Mouse (Mus musculus) stomach, postnatal 0 days (tissue): ENCODE measurements around the gene 4930438A08Rik. TPM values are rescaled to one million over a fixed set of nuclear protein-coding genes. Genes with fewer than 3 reads are reported as not detected.

ENCODE experiments used
- ATAC-seq: fragments of 200-750 bp; cut with Nextera tagmentation; 2 replicates; pipeline ENCODE4 v1.8.0; 2017; ENCODE audit not compliant: low FRiP score, low TSS enrichment
- DNase-seq: peaks from one replicate; pipeline ENCODE4 v3.0.0-alpha.2; 2016; ENCODE audit warnings: low spot score
- H3K27ac ChIP-seq: fragments of 300-500 bp; sonication (generic); replicated peaks from 2 replicates; pipeline ENCODE4 v1.5.1; 2014; ENCODE audit warnings: mild to moderate bottlenecking, control low read depth
- H3K27me3 ChIP-seq: fragments of 300-500 bp; sonication (generic); 2 replicates; pipeline ENCODE4 v1.6.1; 2014; ENCODE audit warnings: low read length; ENCODE audit not compliant: control insufficient read depth, insufficient read depth
- H3K36me3 ChIP-seq: fragments of 300-500 bp; sonication (generic); 2 replicates; pipeline ENCODE4 v1.6.1; 2014; ENCODE audit warnings: low read length, mixed read lengths; ENCODE audit not compliant: control insufficient read depth, insufficient read depth
- H3K4me1 ChIP-seq: fragments of 300-500 bp; sonication (generic); replicated peaks from 2 replicates; pipeline ENCODE4 v1.6.1; 2014; ENCODE audit warnings: antibody characterized with exemption; ENCODE audit not compliant: control insufficient read depth, insufficient read depth
- H3K4me2 ChIP-seq: fragments of 300-500 bp; sonication (generic); replicated peaks from 2 replicates; pipeline ENCODE4 v1.6.1; 2014; ENCODE audit warnings: low read depth, mild to moderate bottlenecking, control low read depth, moderate library complexity
- H3K4me3 ChIP-seq: fragments of 300-500 bp; sonication (generic); 2 replicates; pipeline ENCODE4 v1.5.1; 2014; ENCODE audit warnings: low read depth, low read length, control low read depth
- H3K9ac ChIP-seq: fragments of 300-500 bp; sonication (generic); 2 replicates; pipeline ENCODE4 v1.6.1; 2014; ENCODE audit warnings: mild to moderate bottlenecking, low read length, control low read depth, mixed read lengths
- H3K9me3 ChIP-seq: fragments of 300-500 bp; sonication (generic); 2 replicates; pipeline ENCODE4 v1.6.1; 2016; ENCODE audit warnings: low read length; ENCODE audit not compliant: control insufficient read depth
- CTCF ChIP-seq: IDR thresholded peaks from 2 replicates; pipeline ENCODE4 v1.5.1; 2016; ENCODE audit warnings: antibody characterized with exemption, low read depth, mild to moderate bottlenecking, moderate library complexity
- EP300 ChIP-seq: optimal IDR thresholded peaks from 2 replicates; pipeline ENCODE3; 2016; ENCODE audit warnings: antibody characterized with exemption
- WGBS: fragments of 180-500 bp; shearing (Covaris S2); extraction: QIAGEN DNeasy Blood & Tissue Kit; methylation state at CpG from one replicate; pipeline ENCODE4 v1.1.7; 2014; 5-methylcytosine and 5-hydroxymethylcytosine counted together
- polyA plus RNA-seq: library from polyadenylated mRNA; unstranded; fragments of >200 nt; fragmentation: Nextera tagmentation; extraction: Ambion mirVana; gene quantifications from 2 replicates; pipeline ENCODE4 v1.2.1, GENCODE M21; 2015

Gene 4930438A08Rik
- polyA plus RNA-seq, 1 experiment from 2014 or later = 0.49 TPM

DNA sequence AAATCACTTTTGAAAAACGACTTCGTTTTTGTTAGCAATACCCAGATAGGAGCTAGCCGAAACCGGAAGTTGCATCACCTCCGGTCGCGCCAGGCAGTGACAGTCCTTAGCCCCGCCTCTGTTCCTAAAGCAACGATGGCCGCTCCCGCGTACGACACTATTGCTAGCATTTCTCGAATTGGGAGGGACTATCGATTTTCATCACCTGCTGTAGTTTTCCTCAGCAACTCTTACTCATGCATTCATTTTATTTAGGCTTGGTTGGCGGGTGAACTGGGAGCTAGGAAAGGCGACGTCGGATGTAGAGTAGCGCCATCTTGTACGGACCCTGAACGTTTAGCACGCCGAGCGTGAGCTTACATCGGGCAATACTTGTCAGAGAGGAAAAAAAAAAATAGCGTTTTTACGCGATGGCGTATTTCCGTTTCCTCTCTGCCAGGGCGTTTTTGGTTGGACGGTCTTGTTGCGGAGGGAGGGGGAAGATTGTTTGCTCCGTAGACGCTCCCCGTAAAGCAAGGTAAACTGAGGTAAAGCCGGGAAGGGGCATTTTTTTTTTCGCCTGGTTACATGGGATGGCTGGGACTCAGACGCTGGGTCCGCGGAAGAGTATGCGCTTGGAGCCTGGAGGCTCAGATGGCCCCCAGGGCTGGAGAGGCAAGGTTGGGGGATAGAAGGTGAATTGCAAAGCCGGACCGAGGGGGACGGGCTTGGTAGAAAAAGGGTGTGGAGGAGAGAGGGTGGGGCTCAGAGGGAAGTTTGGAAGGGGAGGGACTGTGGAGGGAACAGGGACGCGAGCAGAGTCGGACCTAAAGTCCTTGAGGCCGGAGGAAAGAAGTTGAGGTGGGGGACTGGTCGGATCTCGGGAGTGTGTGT lies 55.9 kb downstream of the 4930438A08Rik start, which contains the start of the genes Zfp672 and Sh3bp5l:
Gene Zfp672 (minus strand): TSS at position 64 of the 873 bp plus-strand sequence.
Gene Sh3bp5l (plus strand): TSS at position 449 of the 873 bp plus-strand sequence.
- peak within 1 kb of the TSS; percentile 79 for H3K4me3 ChIP-seq
- peak within 1 kb of the TSS; percentile 78 for H3K4me2 ChIP-seq
- peak; percentile 93 for ATAC-seq
- peak within 1 kb of the TSS; percentile 88 for H3K27ac ChIP-seq
- peaks cover 11% of the 10 kb centered on the region for H3K4me1 ChIP-seq
- WGBS = under 1% methylated on average over 51 of the region's 52 CpGs
- H3K36me3 ChIP-seq = no peaks in the 10 kb centered on the region; the same call in 1 of the 2 replicates
- peak; percentile 88 for DNase-seq
- no peak for TF ChIP-seq CTCF
- no peak for TF ChIP-seq EP300
- no peaks in the 10 kb centered on the region for H3K27me3 ChIP-seq
- peak within 1 kb of the TSS; percentile 88 for H3K9ac ChIP-seq
- no peaks in the 10 kb centered on the region for H3K9me3 ChIP-seq

DNA sequence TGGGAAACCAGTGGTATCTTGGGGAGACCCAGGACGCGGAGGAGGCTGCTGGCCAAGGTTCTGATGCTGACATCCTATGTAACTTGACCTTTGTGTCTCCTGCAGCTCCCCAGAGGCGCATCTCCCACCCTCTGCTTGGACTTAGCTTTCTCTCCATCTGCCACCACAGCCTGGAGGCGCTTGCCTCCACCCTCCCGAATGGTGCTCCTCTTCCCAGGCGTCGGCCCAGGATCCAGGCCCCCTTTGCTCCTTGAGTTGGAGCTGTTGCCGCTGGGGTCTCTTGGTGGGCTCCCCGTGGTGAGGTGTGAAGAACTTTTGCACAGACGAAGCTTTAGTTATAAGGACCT lies 56.5 kb downstream of the 4930438A08Rik start:
- no peak for TF ChIP-seq EP300
- TF ChIP-seq CTCF = no peak
- Histone ChIP-seq H3K9me3 (no peaks in the 10 kb centered on the region), H3K4me1 (peaks cover 11% of the 10 kb centered on the region), H3K36me3 (no peaks in the 10 kb centered on the region; the same call in 1 of the 2 replicates), H3K4me2 (peak overlapping the region; percentile 78), H3K27me3 (no peaks in the 10 kb centered on the region), H3K9ac (peak overlapping the region; percentile 76), H3K4me3 (peak overlapping the region; percentile 79), H3K27ac (peak overlapping the region; percentile 79)
- WGBS = 8% methylated on average over 10 of the region's 10 CpGs
- ATAC-seq (no peak), DNase-seq (no peak)

DNA sequence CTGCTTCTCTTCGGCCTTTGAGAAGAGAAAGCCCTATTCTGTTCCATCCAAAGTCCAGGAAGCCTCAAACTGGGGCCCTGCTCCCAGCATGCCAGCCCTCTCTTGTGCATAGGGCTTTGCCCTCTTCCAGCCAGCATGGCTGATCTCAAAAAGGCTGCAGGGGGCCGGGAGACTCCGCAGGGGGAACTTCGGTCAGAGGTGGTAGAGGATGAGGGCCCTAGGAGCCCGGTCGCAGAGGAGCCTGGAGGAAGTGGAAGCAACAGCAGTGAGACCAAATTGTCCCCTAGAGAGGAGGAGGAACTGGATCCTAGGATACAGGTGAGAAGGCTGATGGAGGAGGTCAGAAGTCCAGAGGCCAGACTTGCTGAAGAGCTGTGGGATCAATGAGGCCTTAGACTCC lies 56.9 kb downstream of the 4930438A08Rik start:
- Histone ChIP-seq H3K36me3 (peaks cover 3% of the 10 kb centered on the region; the same call in 1 of the 2 replicates), H3K4me2 (peak overlapping the region; percentile 78), H3K9ac (peak overlapping the region; percentile 76), H3K4me3 (peak overlapping the region; percentile 79), H3K9me3 (no peaks in the 10 kb centered on the region), H3K4me1 (peaks cover 11% of the 10 kb centered on the region), H3K27me3 (no peaks in the 10 kb centered on the region), H3K27ac (peak overlapping the region; percentile 79; the same call in 1 of the 2 replicates)
- ATAC-seq (no peak), DNase-seq (no peak)
- TF ChIP-seq CTCF (no peak), EP300 (no peak)
- WGBS = 80% methylated on average over 6 of the region's 6 CpGs

DNA sequence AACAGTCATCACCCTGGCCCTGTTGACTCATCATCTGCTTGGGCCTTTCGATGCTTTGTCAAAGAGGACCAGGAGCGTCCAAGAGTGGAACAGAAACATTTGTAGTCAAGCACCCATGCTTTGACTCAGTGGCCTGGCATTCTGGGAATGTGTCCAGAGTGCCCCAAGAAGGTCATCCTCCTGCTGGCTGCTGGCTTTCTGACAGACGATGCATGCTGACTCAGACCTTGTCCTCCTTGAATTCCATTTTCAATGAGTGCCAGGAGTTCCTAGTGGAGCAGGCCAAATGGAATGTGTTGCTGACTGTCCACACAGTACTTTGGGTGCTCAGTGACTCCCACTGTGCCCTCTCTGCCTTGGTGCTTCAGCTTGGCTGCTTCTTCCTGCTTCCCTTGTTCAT lies 60.1 kb downstream of the 4930438A08Rik start:
- WGBS = 55% methylated on average over 3 of the region's 3 CpGs
- DNase-seq (no peak), ATAC-seq (no peak)
- no peak overlapping the region for H3K4me3 ChIP-seq
- TF ChIP-seq EP300 (no peak), CTCF (no peak)
- H3K9ac ChIP-seq = no peak overlapping the region
- H3K27ac ChIP-seq = no peak overlapping the region
- H3K4me1 ChIP-seq = peaks cover 4% of the 10 kb centered on the region
- peaks cover 12% of the 10 kb centered on the region; the same call in 1 of the 2 replicates for H3K36me3 ChIP-seq
- H3K9me3 ChIP-seq = no peaks in the 10 kb centered on the region
- H3K27me3 ChIP-seq = no peaks in the 10 kb centered on the region
- no peak overlapping the region for H3K4me2 ChIP-seq

Other genes starting within 250 kb of the 4930438A08Rik start
- gene Gm12248, start 181.7 kb upstream of the 4930438A08Rik start, polyA plus RNA-seq = not detected in 2 replicates
- gene Cnot8, start 170.6 kb upstream of the 4930438A08Rik start, polyA plus RNA-seq = 41.4 and 42.9 TPM in 2 replicates
- gene Gemin5, start 106.3 kb upstream of the 4930438A08Rik start, polyA plus RNA-seq = 4.4 and 4.9 TPM in 2 replicates
- 96.3 and 98.6 TPM in 2 replicates for gene Mrpl22, start 103.1 kb upstream of the 4930438A08Rik start, polyA plus RNA-seq
- 4.1 and 4.7 TPM in 2 replicates for gene Igtp, start 75.2 kb upstream of the 4930438A08Rik start, polyA plus RNA-seq
- 3.8 and 3.9 TPM in 2 replicates for gene Irgm2, start 75.2 kb upstream of the 4930438A08Rik start, polyA plus RNA-seq
- gene Zfp692, start 32.3 kb downstream of the 4930438A08Rik start, polyA plus RNA-seq = 13.7 and 14.8 TPM in 2 replicates
- gene Zfp672, start 55.5 kb downstream of the 4930438A08Rik start, polyA plus RNA-seq = 76.0 and 78.4 TPM in 2 replicates
- 33.6 and 34.1 TPM in 2 replicates for gene Sh3bp5l, start 55.9 kb downstream of the 4930438A08Rik start, polyA plus RNA-seq
- 1,014 and 1,152 TPM in 2 replicates for gene Lypd8, start 104.2 kb downstream of the 4930438A08Rik start, polyA plus RNA-seq
- 1.6 and 3.3 TPM in 2 replicates for gene 1810065E05Rik, start 146.3 kb downstream of the 4930438A08Rik start, polyA plus RNA-seq
- gene Gm12253, start 157.8 kb downstream of the 4930438A08Rik start, polyA plus RNA-seq = not detected in 2 replicates
- gene Lypd9, start 178.1 kb downstream of the 4930438A08Rik start, polyA plus RNA-seq = not detected in 2 replicates
- not detected in 2 replicates for gene Olfr30, start 187.5 kb downstream of the 4930438A08Rik start, polyA plus RNA-seq
- gene Olfr332, start 217.8 kb downstream of the 4930438A08Rik start, polyA plus RNA-seq = not detected in 2 replicates
- gene Olfr331, start 227.8 kb downstream of the 4930438A08Rik start, polyA plus RNA-seq = not detected in 2 replicates